Mouse (Mus musculus) bone marrow, adult 2 months (tissue): Measurements from ENCODE around the gene Rbm28.

Source experiments
- CTCF ChIP-seq: fragments of 200-500 bp; IDR thresholded peaks from 2 replicates; pipeline ENCODE4 v1.5.1; 2011; ENCODE audit warnings: low read length, control low read depth; ENCODE audit not compliant: control insufficient read depth, insufficient read depth
- POLR2A ChIP-seq: fragments of 200-500 bp; IDR thresholded peaks from 2 replicates; pipeline ENCODE4 v1.6.1; 2011; ENCODE audit warnings: low read depth, mild to moderate bottlenecking, control low read depth, low read length, borderline replicate concordance; ENCODE audit not compliant: control insufficient read depth

- TF ChIP-seq CTCF (no peak), POLR2A (no peak)
Observed at GRCm38 (mm10) chr6:29211146-29211545, 46.3 kb upstream of the Rbm28 start.
